ENCODE assay signal across 8 mouse cellular contexts in the genomic region with DNA sequence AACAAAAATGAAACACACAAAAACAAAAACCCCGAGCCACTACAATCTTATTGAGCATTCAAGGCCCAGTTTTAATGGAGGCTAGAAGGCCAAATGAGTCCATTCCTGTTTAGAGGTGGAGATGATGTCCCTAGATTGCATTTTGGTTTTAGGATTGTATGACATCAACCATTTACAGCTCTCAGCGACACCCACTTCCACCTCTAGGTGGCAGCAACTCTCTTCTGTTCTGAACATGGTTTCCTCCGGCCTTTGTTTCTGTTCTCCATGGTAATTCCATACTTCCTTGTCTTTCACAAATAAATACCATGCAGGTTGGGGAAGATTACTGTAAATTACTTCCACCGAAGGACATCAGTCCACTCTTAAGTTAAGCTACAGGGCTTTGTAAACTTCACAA.
A peak's percentile ranks its signal among the peaks of the same experiment; 100 is the strongest.
DNase-seq lines count a peak whose midpoint lies in the region; ATAC-seq and TF ChIP-seq lines count a peak whose summit lies in the region.

No protein-coding gene starts in this region.

- no peak overlapping the region for H3K4me3 ChIP-seq in CH12.LX (replicated peaks in 1 of 3; ENCODE audit: low read depth in 2 of 3, low read length in 2 of 3, poor library complexity in 1 of 3)
- H3K4me3 ChIP-seq in liver, postnatal 0 days (ENCODE audit: low read depth, low read length) = no peak overlapping the region

- no peak overlapping the region for H3K4me2 ChIP-seq in CH12.LX (ENCODE audit: insufficient read depth, low read depth, poor library complexity, severe bottlenecking)
- no peak overlapping the region for H3K4me2 ChIP-seq in liver, postnatal 0 days (ENCODE audit: low read depth, low read length)

- H3K9me3 ChIP-seq in CH12.LX (replicated peaks; ENCODE audit: low read length) = no peaks in the 10 kb centered on the region
- no peaks in the 10 kb centered on the region for H3K9me3 ChIP-seq in liver, postnatal 0 days (ENCODE audit: low read length)

- H3K79me2 ChIP-seq in CH12.LX (replicated peaks; ENCODE audit: control insufficient read depth, extremely low read depth, insufficient read depth, poor library complexity, severe bottlenecking) = no peaks in the 10 kb centered on the region; the same call in 1 of the 2 replicates

- peak; percentile 83 for ATAC-seq in granulocyte monocyte progenitor cell, adult 5-6 weeks (replicated peaks; ENCODE audit: poor library complexity, severe bottlenecking)
- no peak for ATAC-seq in liver, postnatal 0 days

- no peak overlapping the region for H3K9ac ChIP-seq in CH12.LX (ENCODE audit: insufficient read depth, low read depth)
- no peak overlapping the region for H3K9ac ChIP-seq in liver, postnatal 0 days (replicated peaks)

- in situ Hi-C loops in CH12.LX (cut with MboI; ENCODE audit: low pct_ligation_motif_present, low pct_unique_long_range_greater_than_20kb, low sequenced_read_pairs) = loop anchor here (25.0 kb wide), 2 partner anchors 155 to 830 kb away; no protein-coding TSS in a partner anchor

- DNase-seq in CH12.LX (ENCODE audit: extremely low read depth) = peak; percentile 74
- DNase-seq in adrenal gland, postnatal 14 days = peak; percentile 81
- peak; percentile 72 for DNase-seq in embryo, embryonic 9.5 days (ENCODE audit: extremely low spot score)
- peak; percentile 57 to 86 for DNase-seq in kidney, postnatal 25 days
- peak; percentile 69 for DNase-seq in liver, postnatal 0 days
- peak; percentile 69 for DNase-seq in ovary, postnatal 14 days (ENCODE audit: low spot score)
- peak; percentile 63 for DNase-seq in urinary bladder, postnatal 25 days (ENCODE audit: low spot score)

- no peaks in the 10 kb centered on the region for H3K27me3 ChIP-seq in CH12.LX (replicated peaks)
- H3K27me3 ChIP-seq in liver, postnatal 0 days (ENCODE audit: insufficient read depth, low read length) = no peaks in the 10 kb centered on the region

- H3K4me1 ChIP-seq in CH12.LX (ENCODE audit: control insufficient read depth in 1 of 2, insufficient read depth in 2 of 2) = peaks cover 5 to 7% of the 10 kb centered on the region in 2 experiments; a peak in 3 of 4 replicates
- H3K4me1 ChIP-seq in liver, postnatal 0 days (ENCODE audit: insufficient read depth) = no peaks in the 10 kb centered on the region

- TF ChIP-seq POLR2A in CH12.LX (IDR thresholded peaks at IDR 0.05; ENCODE audit: low read depth, low read length) = no peak

- TF ChIP-seq CTCF in CH12.LX (conservative IDR thresholded peaks at IDR 0.05 in 1 of 2, IDR thresholded peaks at IDR 0.05 in 1 of 2; ENCODE audit: low read depth in 2 of 2, low read length in 2 of 2) = peak; percentile 76 to 88
- peak; percentile 80 for TF ChIP-seq CTCF in liver, postnatal 0 days (IDR thresholded peaks at IDR 0.05; ENCODE audit: low read depth)

- no peaks in the 10 kb centered on the region for H3K36me3 ChIP-seq in CH12.LX (replicated peaks in 1 of 2; ENCODE audit: control insufficient read depth in 1 of 2, insufficient read depth in 1 of 2, low read length in 1 of 2)
- H3K36me3 ChIP-seq in liver, postnatal 0 days (replicated peaks; ENCODE audit: insufficient read depth, low read length) = no peaks in the 10 kb centered on the region

- TF ChIP-seq RAD21 in CH12.LX (IDR thresholded peaks at IDR 0.05; ENCODE audit: low read depth, low read length) = peak; percentile 95

- H3K27ac ChIP-seq in CH12.LX (ENCODE audit: insufficient read depth, low read depth) = no peak overlapping the region
- H3K27ac ChIP-seq in liver, postnatal 0 days (ENCODE audit: low read depth) = no peak overlapping the region

- dilution Hi-C loops in CH12.LX (cut with MboI; ENCODE audit: extremely low pct_ligation_motif_present, extremely low pct_unique_long_range_greater_than_20kb, low sequenced_read_pairs) = no loop called here

- WGBS in liver, postnatal 0 days (ENCODE audit: insufficient replicate concordance) = 9% methylated on average over 4 of the region's 4 CpGs

- no peak for TF ChIP-seq EP300 in CH12.LX (IDR thresholded peaks at IDR 0.05; ENCODE audit: low read length)
- no peak for TF ChIP-seq EP300 in liver, postnatal 0 days (IDR thresholded peaks at IDR 0.05; ENCODE audit: low read depth)

TF ChIP-seq in CH12.LX, 34 proteins besides CTCF, POLR2A, EP300 and RAD21:
- TF ChIP-seq NRF1 (IDR thresholded peaks at IDR 0.05; ENCODE audit: low read depth, low read length) = no peak
- TF ChIP-seq SMC3 (IDR thresholded peaks at IDR 0.05; ENCODE audit: low read depth, low read length) = peak; percentile 73
- TF ChIP-seq MAFK (IDR thresholded peaks at IDR 0.05; ENCODE audit: insufficient replicate concordance, low read length) = no peak
- TF ChIP-seq MAZ (IDR thresholded peaks at IDR 0.05; ENCODE audit: low read depth, low read length) = no peak
- TF ChIP-seq POLR2AphosphoS2 (IDR thresholded peaks at IDR 0.05; ENCODE audit: low read depth, low read length) = no peak
- TF ChIP-seq ZC3H11A (IDR thresholded peaks at IDR 0.05; ENCODE audit: low read depth, low read length) = peak; percentile 37
- TF ChIP-seq RCOR1 (conservative IDR thresholded peaks at IDR 0.05; ENCODE audit: low read depth, low read length) = no peak
